Mouse (Mus musculus) testis, adult 2 months (tissue): ENCODE measurements around the gene Lingo3. TPM values are rescaled to one million over a fixed set of nuclear protein-coding genes. Genes with fewer than 3 reads are reported as not detected.
"Not testable (repeated sequence)": the region's sequence is repeated elsewhere in the genome, so short reads cannot be mapped to it uniquely, and the experiment has no call there.

Source experiments
- H3K27ac ChIP-seq: fragments of 200-500 bp; 2 replicates; pipeline ENCODE4 v1.5.1; 2012; ENCODE audit warnings: low read depth, low read length; ENCODE audit not compliant: control insufficient read depth, insufficient read depth
- H3K27me3 ChIP-seq: fragments of 200-500 bp; 2 replicates; pipeline ENCODE4 v1.6.1; 2012; ENCODE audit warnings: mild to moderate bottlenecking, low read length, moderate library complexity; ENCODE audit not compliant: control insufficient read depth, insufficient read depth
- H3K36me3 ChIP-seq: fragments of 200-500 bp; 2 replicates; pipeline ENCODE4 v1.6.1; 2012; ENCODE audit warnings: mild to moderate bottlenecking, low read length; ENCODE audit not compliant: control insufficient read depth, insufficient read depth
- H3K4me1 ChIP-seq: fragments of 200-500 bp; 2 replicates; pipeline ENCODE4 v1.6.1; 2012; ENCODE audit warnings: low read length; ENCODE audit not compliant: control insufficient read depth, insufficient read depth
- H3K4me3 ChIP-seq: fragments of 200-500 bp; 2 replicates; pipeline ENCODE4 v1.5.1; 2012; ENCODE audit warnings: low read depth, mild to moderate bottlenecking, low read length, moderate library complexity, mixed read lengths; ENCODE audit not compliant: control insufficient read depth
- CTCF ChIP-seq: fragments of 200-500 bp; IDR thresholded peaks from 2 replicates; pipeline ENCODE4 v1.5.1; 2012; ENCODE audit warnings: low read depth, mild to moderate bottlenecking, inconsistent platforms, low read length, moderate library complexity; ENCODE audit not compliant: control insufficient read depth, insufficient read depth, insufficient replicate concordance
- POLR2A ChIP-seq: fragments of 200-500 bp; IDR thresholded peaks from 2 replicates; pipeline ENCODE4 v1.6.1; 2012; ENCODE audit warnings: low read depth, mild to moderate bottlenecking, inconsistent platforms, low read length, moderate library complexity; ENCODE audit not compliant: control insufficient read depth
- polyA plus RNA-seq: library from polyadenylated mRNA; depleted of rRNA; stranded (reverse); fragments of >200 nt; gene quantifications from 2 replicates; pipeline ENCODE4 v1.2.3, GENCODE M21; 2012

Lingo3 gene
- polyA plus RNA-seq, 1 experiment: 0.16 TPM

DNA sequence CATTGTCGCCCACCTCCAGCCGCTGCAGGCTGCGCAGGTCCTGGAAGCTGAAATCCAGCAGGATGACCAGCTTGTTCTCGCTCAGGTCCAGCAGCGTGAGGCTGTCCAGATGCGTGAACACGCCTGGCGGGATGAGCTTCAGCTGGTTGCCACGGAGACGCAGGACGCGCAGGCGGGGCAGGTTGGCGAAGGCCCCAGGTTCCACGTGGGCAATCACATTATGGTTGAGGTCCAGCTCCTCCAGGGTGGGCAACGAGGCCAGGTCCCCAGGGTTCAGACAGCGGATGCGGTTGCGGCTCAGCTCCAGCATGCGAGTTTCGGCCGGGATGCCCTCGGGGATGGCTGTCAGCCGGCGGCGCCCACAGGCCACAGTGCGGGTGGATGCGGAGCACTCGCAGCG is 8.2 kb downstream of the Lingo3 start:
- no peak overlapping the region for H3K4me3 ChIP-seq
- H3K27me3 ChIP-seq: no peaks in the 10 kb centered on the region
- TF ChIP-seq CTCF (no peak), POLR2A (no peak)
- H3K36me3 ChIP-seq: no peaks in the 10 kb centered on the region
- no peak overlapping the region for H3K27ac ChIP-seq
- peaks cover 28% of the 10 kb centered on the region for H3K4me1 ChIP-seq

DNA sequence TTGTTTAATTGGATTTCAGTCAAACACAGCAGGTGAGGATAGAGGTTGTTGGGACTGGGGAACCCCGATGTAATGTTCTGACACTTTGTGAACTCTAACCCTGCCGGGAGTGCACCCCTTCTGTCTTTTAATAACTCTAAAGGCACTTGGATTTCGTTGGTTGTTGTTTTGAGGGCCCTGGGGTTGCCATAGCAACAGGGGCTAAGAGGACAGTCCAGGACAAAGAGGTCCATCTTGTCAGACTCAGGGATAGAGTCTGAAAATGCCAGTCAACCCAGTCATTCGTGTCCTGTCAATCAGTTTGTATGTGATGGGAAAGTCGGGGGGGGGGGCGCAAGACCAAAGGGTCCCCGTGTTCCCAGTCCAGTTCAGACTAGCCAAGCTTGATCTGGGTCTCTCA is 11.0 kb downstream of the Lingo3 start:
- Histone ChIP-seq H3K27me3 (no peaks in the 10 kb centered on the region), H3K27ac (no peak overlapping the region)

DNA sequence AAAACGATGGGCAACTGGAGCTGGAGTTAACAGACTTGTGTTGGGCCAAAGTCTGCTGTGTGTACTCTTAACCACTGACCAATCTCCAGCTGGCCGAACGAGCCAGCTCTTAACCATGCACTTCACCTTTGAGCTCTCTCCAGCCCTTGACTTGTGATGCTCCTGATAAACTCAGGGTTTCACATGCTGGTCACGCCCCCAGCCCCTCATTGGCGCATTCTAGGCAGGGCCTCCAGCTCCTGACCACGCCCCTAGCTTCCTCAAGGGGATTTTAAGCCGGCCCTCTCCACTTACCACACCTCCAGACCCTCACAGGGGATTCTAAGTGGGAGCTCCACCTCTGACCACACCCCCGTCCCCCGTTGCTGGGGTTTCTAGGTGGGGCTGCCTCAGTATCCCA is 12.7 kb downstream of the Lingo3 start:
- Histone ChIP-seq H3K27ac (no peak overlapping the region), H3K4me3 (no peak overlapping the region), H3K4me1 (peaks cover 26% of the 10 kb centered on the region), H3K27me3 (no peaks in the 10 kb centered on the region), H3K36me3 (no peaks in the 10 kb centered on the region)
- TF ChIP-seq CTCF: no peak
- TF ChIP-seq POLR2A: no peak

More for the DNA sequence above, 11.0 kb downstream of the Lingo3 start:
- H3K4me3 ChIP-seq: no peak overlapping the region
- no peaks in the 10 kb centered on the region for H3K36me3 ChIP-seq
- H3K4me1 ChIP-seq: peaks cover 31% of the 10 kb centered on the region
- TF ChIP-seq POLR2A: no peak
- TF ChIP-seq CTCF: no peak

DNA sequence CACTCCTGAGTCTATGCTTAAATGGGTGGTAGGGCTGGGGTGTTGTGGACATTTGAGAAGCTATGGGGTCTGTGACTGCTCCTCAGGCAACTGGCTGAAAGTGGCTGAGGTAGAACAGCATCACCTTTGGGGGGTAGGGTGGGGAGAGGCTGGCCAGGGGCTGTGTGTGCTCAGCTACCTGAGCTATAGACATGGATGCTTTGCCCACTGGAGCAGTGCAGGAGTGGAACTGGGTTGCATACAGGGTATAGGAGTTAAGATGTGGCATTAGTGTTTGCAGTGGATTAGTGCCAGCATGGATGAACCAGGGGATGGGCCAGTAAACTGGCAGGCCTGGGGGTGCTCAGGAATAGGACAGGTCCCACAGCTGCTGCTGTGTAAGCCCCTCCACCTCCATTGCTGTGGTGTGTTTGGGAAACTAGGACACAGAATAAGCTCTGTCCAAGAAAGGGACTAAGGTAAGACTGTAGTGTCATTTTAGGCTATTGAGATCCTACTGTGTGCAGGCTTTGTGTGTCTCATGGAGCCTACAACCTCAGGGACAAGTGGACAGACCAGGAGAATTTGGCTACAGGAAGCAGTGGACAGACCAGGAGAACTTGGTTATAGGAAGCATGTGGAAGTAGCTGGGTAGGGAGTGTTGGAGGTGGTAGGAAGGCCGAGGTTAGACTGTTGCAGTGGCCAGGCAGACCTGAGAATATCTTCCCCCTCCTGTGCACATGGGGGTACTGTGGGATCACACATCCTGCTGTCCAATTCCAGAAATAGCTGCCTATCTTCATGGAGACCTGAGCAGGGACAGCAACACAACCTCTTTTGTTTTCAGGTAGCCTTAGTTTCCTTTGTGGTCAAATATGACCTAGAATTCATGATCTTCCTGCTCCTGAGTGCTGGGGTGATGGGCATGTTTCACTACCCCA is 14.2 kb downstream of the Lingo3 start:
- Histone ChIP-seq H3K27me3 (no peaks in the 10 kb centered on the region), H3K27ac (no peak overlapping the region), H3K4me3 (no peak overlapping the region), H3K36me3 (no peaks in the 10 kb centered on the region), H3K4me1 (peaks cover 16% of the 10 kb centered on the region)
- TF ChIP-seq POLR2A (no peak), CTCF (no peak)

DNA sequence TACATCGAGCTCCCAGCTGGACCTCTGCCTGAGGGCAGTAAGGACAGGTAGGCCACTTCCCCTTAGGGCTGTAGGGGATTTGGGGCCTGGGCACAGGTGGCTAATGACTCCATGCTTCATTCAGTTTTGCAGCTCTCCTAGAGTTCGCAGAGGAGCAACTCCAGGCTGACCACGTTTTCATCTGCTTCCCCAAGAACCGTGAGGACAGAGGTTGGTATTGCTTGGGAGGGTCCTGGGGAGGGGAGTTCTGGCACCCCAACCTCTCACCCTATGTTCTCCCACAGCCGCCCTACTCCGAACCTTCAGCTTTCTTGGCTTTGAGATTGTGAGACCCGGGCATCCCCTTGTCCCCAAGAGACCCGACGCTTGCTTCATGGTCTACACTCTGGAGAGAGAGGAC is 15.3 kb downstream of the Lingo3 start:
- H3K4me3 ChIP-seq: peak overlapping the region; percentile 88
- peaks cover 15% of the 10 kb centered on the region for H3K4me1 ChIP-seq
- H3K36me3 ChIP-seq: not testable (repeated sequence)

DNA sequence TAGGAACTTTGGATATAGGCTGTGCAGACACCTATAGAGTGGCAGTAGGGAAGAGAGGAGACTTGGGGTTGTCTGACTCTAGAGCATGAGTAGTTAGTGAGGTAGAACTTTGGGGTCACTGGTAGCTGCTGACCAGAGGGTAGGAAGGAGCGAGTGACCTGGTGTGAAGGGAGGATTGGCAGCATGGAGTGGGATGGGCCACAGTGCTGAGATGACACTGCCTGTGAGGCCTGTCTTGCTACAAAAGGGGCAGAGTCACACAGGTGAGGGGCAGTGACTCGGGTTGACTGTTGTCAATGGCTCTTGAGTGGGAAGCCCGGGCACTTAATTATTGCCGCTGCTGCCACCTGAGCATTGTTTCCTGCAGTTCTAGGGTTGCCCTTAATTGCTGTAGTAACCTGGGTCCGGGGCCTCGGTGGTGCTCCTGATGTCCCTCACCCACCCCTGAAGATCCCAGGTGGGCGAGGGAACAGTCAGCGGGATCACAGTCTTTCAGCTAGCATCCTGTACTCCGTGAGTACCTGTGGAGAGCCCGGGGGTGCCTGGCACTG is 15.9 kb downstream of the Lingo3 start:
- H3K36me3 ChIP-seq: no peaks in the 10 kb centered on the region
- H3K4me3 ChIP-seq: peak overlapping the region; percentile 88
- peaks cover 15% of the 10 kb centered on the region for H3K4me1 ChIP-seq
- H3K27me3 ChIP-seq: no peaks in the 10 kb centered on the region
- peak overlapping the region; percentile 68; the same call in 1 of the 2 replicates for H3K27ac ChIP-seq
- TF ChIP-seq CTCF: no peak
- peak; percentile 11; the same call in 1 of the 2 replicates for TF ChIP-seq POLR2A

More for the DNA sequence above, 15.3 kb downstream of the Lingo3 start:
- not testable (repeated sequence) for H3K27me3 ChIP-seq, H3K27ac ChIP-seq

DNA sequence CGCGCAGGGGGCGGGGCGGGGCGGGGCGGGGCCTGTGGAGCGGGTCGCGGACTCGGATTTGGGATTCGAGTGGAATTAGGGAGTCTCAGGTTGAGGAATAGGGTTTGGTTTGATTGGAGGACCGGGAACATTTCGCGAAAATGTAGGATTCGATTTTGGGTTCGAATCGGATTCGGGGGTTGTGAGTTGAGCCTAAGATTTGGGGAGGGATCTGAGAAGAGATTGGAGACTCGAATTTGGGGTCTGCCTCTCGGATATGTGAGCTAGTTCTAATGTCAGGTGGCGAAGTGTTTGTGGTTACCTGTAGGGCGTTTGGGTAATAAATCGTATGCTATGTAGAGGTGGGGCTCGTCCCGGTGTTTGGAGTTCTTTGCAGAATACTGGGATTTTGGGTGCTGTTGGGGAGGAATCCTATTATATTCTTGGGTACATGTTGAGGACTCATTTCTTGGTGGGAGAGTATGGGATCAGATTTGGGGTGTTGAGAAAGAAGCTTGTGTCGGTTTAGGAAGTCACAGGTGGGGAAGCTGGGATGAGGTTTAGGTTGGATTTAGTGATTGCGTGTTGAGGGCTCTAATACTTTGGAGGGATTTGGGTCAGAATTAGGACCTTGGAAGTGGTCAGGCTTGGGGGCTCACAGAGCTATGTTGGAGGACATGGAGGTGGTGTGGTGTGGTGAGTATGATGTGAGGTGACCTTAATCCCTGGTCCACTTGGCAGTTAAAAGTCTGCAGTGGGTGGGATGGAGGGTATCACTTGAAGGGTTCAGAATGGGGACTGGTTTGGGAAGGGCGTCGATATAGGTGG is 16.6 kb downstream of the Lingo3 start:
- TF ChIP-seq POLR2A (no peak), CTCF (no peak)
- Histone ChIP-seq H3K36me3 (no peaks in the 10 kb centered on the region), H3K4me1 (peaks cover 15% of the 10 kb centered on the region), H3K27me3 (no peaks in the 10 kb centered on the region), H3K27ac (peak overlapping the region; percentile 68), H3K4me3 (peak overlapping the region; percentile 88)
